Mouse (Mus musculus): ENCODE data around the gene Syt6. TPM values are rescaled to one million over a fixed set of nuclear protein-coding genes. Genes with fewer than 3 reads are reported as not detected.

Gene Syt6
- polyA plus RNA-seq, 1 experiment from 2014 or later: 13.7 TPM

DNA sequence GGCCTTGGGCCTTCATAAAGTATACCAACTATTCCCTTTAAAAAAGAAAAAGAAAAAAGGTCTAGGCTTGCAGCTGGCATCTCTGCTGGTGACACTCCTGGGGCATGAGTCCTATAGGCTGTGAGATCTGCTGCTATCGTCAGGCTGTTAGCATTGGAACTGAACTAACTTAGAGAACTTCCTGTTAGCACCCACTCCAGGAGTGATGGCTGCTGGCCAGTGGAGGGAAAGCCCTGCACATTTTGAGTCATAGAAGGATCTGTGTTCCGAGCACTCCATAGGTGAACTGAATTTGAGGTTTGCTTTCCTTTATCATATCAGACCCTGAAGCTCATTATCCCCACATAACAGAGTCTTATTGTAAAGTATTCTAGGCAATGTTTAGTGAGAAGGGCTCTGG lies 85.0 kb downstream of the Syt6 start:
- no peak overlapping the region for H3K4me2 ChIP-seq
- 75% methylated on average over 2 of the region's 2 CpGs for WGBS
- H3K4me3 ChIP-seq: no peak overlapping the region
- H3K9me3 ChIP-seq: no peaks in the 10 kb centered on the region
- no peaks in the 10 kb centered on the region for H3K36me3 ChIP-seq
- no peak overlapping the region for H3K9ac ChIP-seq
- ATAC-seq (ENCODE audit: low FRiP score, low read depth): no peak
- peaks cover 9% of the 10 kb centered on the region; the same call in 1 of the 2 replicates for H3K4me1 ChIP-seq (replicated peaks)
- H3K27ac ChIP-seq (replicated peaks): no peak overlapping the region
- no peaks in the 10 kb centered on the region for H3K27me3 ChIP-seq

DNA sequence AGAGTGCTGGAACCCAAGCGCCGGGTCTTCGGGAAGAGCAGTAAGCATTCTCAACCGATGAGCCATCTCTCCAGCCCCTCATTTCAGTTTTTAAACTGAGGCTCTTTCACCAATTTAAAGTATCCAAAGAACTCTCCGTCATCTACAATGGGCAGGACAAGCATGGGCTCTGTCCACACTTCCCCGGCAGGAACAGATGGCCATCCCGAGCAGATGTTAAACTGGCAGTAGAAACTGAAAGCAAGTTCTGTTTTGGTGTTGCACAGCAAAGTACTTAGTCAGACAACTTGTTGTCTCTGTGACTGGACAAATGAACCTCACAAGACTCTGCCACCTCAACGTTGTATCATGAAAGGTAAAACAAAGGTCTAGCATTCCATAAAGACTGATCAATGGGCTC lies 86.7 kb downstream of the Syt6 start:
- 84% methylated on average over 8 of the region's 8 CpGs for WGBS
- no peaks in the 10 kb centered on the region for H3K9me3 ChIP-seq
- no peak overlapping the region for H3K4me3 ChIP-seq
- H3K4me1 ChIP-seq (replicated peaks): peaks cover 9% of the 10 kb centered on the region; the same call in 1 of the 2 replicates
- H3K36me3 ChIP-seq: no peaks in the 10 kb centered on the region
- no peak overlapping the region for H3K27ac ChIP-seq (replicated peaks)
- ATAC-seq (ENCODE audit: low FRiP score, low read depth): no peak
- H3K27me3 ChIP-seq: no peaks in the 10 kb centered on the region
- H3K4me2 ChIP-seq: no peak overlapping the region
- no peak overlapping the region for H3K9ac ChIP-seq

DNA sequence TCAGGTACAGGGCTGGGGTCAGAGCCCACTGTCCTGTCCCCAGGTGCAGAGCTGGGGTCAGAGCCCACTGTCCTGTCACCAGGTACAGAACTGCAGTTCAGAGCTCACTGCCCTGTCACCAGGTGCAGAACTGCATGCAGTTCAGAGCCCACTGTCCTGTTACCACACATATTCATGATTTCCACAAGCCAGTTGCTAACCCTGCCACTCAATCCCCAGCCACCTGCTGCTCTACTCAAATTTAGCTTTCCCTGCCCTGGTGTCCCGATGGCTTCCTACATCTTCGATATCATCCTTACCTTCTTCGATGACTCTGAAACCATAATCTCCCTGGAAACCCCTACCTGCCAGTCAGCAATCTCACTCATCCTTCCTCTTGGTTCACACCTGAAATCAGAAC lies 88.4 kb downstream of the Syt6 start:
- Histone ChIP-seq H3K4me3 (no peak overlapping the region), H3K36me3 (no peaks in the 10 kb centered on the region), H3K4me2 (no peak overlapping the region), H3K9me3 (no peaks in the 10 kb centered on the region), H3K9ac (no peak overlapping the region), H3K27me3 (no peaks in the 10 kb centered on the region), H3K27ac (replicated peaks) (no peak overlapping the region), H3K4me1 (replicated peaks) (no peaks in the 10 kb centered on the region)
- WGBS: 95% methylated on average over 3 of the region's 3 CpGs
- no peak for ATAC-seq (ENCODE audit: low FRiP score, low read depth)

DNA sequence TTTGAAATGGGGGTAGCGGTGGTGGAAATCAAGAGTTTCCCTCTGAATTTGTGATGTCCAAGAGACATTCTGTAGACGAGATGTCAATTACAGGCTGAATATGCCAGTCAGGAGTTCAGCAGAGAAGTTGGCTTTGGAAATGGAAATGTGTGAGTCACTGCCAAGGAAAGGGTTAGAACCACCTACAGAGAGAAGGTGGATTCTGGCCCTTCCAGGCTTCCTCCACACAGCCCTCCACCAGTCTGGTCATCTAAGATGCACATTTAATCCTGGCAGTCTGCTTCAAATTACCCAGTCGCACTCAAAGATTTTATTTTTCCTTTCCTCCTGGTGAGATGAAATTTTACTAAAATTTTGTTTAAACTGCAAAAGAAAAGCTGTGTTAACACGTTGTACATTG lies 97.1 kb downstream of the Syt6 start:
- Histone ChIP-seq H3K9me3 (no peaks in the 10 kb centered on the region), H3K4me3 (no peak overlapping the region), H3K4me1 (replicated peaks) (no peaks in the 10 kb centered on the region), H3K4me2 (no peak overlapping the region), H3K36me3 (no peaks in the 10 kb centered on the region), H3K9ac (no peak overlapping the region), H3K27me3 (no peaks in the 10 kb centered on the region), H3K27ac (replicated peaks) (no peak overlapping the region)
- 81% methylated on average over 4 of the region's 4 CpGs for WGBS
- no peak for ATAC-seq (ENCODE audit: low FRiP score, low read depth)

DNA sequence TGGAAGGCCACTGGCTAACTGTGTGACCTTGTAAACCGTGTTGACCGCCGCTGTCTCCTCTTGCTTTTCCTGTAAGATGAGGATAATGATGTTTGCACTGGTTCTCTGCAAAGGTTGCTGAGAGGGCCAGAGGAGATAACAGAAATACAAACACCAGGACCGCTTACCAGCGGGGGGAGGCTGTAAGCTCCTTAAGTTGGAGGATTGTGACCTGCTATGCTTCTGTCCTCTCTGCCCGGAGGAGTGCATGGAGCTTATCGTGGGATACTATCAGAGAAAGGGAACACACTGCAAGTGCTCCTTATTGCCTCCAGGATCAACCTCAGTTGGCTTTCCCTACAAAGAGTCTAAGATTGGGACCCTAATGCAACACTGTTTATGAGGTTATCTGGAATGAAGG lies 97.7 kb downstream of the Syt6 start:
- Histone ChIP-seq H3K27ac (replicated peaks) (no peak overlapping the region), H3K4me2 (no peak overlapping the region), H3K36me3 (no peaks in the 10 kb centered on the region), H3K4me1 (replicated peaks) (no peaks in the 10 kb centered on the region), H3K9me3 (no peaks in the 10 kb centered on the region), H3K4me3 (no peak overlapping the region), H3K9ac (no peak overlapping the region), H3K27me3 (no peaks in the 10 kb centered on the region)
- 70% methylated on average over 7 of the region's 7 CpGs for WGBS
- ATAC-seq (ENCODE audit: low FRiP score, low read depth): no peak

DNA sequence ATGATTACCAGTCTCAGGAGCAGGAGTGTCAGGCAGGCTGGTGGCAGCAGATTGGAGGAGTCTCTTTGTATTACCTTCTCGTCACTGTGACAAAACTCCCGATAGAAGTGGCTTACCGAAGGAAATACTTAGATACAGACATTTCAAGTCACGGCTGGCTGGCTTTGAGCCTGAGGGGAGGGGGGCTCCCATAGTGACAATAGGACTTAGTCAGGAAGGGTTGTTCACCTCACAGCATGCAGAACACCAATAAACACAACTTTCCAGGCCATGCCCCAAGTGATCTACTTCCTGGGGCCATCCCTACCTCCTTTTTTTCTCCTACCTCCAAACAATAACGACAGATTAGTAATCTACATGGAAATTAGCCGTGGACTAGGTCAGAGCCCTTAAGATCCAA lies 103.8 kb downstream of the Syt6 start:
- H3K27ac ChIP-seq (replicated peaks): no peak overlapping the region
- H3K4me3 ChIP-seq: no peak overlapping the region
- WGBS: 26% methylated on average over 6 of the region's 6 CpGs
- no peak overlapping the region for H3K9ac ChIP-seq
- H3K36me3 ChIP-seq: no peaks in the 10 kb centered on the region
- no peak for ATAC-seq (ENCODE audit: low FRiP score, low read depth)
- no peak overlapping the region for H3K4me2 ChIP-seq
- peaks cover 15% of the 10 kb centered on the region for H3K4me1 ChIP-seq (replicated peaks)
- H3K27me3 ChIP-seq: no peaks in the 10 kb centered on the region
- no peaks in the 10 kb centered on the region for H3K9me3 ChIP-seq

DNA sequence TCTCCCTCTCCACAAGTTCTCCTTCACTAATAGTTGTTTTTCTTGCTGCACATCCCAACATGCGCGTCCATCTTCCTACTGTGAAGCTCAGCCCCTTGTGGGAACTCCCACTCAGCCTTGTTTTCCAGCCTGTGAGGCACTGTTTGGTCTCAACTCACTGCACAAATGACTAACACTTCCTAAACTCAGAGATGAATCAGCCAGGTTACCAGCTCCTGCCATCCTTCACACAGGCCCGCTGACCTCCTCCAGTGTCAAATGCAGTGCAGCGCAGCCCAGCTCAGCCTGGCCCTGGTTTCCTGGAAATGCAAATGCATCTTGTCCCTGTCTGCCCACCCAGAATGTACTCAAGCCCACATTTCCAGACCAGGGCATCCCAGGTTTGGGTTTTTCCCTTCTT lies 107.4 kb downstream of the Syt6 start:
- no peak overlapping the region for H3K9ac ChIP-seq
- no peak overlapping the region for H3K4me3 ChIP-seq
- peaks cover 15% of the 10 kb centered on the region for H3K4me1 ChIP-seq (replicated peaks)
- no peak overlapping the region for H3K4me2 ChIP-seq
- no peaks in the 10 kb centered on the region for H3K36me3 ChIP-seq
- 44% methylated on average over 4 of the region's 4 CpGs for WGBS
- H3K27me3 ChIP-seq: no peaks in the 10 kb centered on the region
- 0 out of 2 replicates have a peak overlapping the region, but pooled peaks have one; percentile 17 for H3K27ac ChIP-seq (replicated peaks)
- H3K9me3 ChIP-seq: no peaks in the 10 kb centered on the region
- ATAC-seq (ENCODE audit: low FRiP score, low read depth): no peak

DNA sequence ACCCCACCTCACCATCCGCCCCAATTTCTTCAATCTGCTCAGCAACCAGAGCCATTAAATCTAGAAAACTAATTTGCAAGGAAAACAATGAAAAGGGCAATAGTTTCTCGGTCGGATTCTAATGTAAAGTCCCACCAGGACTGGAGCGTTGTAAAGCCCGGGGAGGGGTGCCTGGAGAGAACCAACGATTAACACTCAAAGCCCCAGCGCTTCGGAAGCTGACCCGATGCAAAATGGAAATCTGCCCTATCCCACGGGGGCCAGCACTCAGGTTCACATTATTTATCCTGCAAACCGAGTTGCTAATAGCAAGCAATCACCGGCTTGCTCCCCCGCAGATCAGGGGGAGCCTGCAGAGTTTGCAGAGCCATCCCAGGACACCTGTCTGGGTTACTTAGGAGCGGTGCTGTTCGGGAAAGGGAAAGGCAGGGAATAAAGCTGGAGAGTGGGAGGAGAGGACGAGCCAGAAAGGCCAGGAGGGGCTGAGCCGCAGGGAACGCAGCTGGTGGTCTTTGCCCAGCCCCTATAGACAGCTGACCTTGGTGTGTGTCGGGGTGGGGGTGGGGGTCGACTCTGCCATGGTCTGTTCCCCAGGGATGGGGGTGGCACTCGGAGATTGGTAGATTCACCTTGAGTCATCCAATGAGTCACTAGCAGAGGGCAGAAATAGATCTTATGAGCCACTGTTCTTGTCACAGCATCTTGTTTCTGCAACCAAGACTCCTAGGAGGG lies 108.4 kb downstream of the Syt6 start:
- 2% methylated on average over 21 of the region's 21 CpGs for WGBS
- H3K27me3 ChIP-seq: no peaks in the 10 kb centered on the region
- no peaks in the 10 kb centered on the region for H3K9me3 ChIP-seq
- H3K9ac ChIP-seq: no peak overlapping the region
- no peaks in the 10 kb centered on the region for H3K36me3 ChIP-seq
- peak; percentile 61 for ATAC-seq (ENCODE audit: low FRiP score, low read depth)
- peaks cover 15% of the 10 kb centered on the region for H3K4me1 ChIP-seq (replicated peaks)
- peak overlapping the region; percentile 49 for H3K4me2 ChIP-seq
- 0 out of 2 replicates have a peak overlapping the region, but pooled peaks have one; percentile 4 for H3K4me3 ChIP-seq
- no peak overlapping the region for H3K27ac ChIP-seq (replicated peaks)

DNA sequence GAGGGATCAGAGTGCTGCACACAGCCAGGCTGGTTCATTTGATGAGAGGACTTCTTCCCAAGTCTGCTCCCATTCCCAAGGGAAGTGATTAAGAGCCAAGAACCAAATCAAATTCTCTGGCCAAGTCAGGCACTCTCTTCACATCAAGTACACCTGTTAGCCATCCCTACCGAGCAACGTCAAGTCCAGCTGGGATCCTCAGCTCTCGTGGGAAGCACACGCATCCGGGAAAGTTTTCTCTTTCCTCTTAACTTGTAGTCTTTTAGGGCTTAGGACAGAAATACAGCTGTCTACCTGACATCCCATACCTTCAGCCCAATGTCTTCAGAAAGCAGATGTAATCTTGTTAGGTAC lies 108.9 kb downstream of the Syt6 start:
- Histone ChIP-seq H3K4me3 (no peak overlapping the region), H3K4me1 (replicated peaks) (peaks cover 15% of the 10 kb centered on the region), H3K4me2 (0 out of 2 replicates have a peak overlapping the region, but pooled peaks have one; percentile 49), H3K27me3 (no peaks in the 10 kb centered on the region), H3K36me3 (no peaks in the 10 kb centered on the region), H3K27ac (replicated peaks) (no peak overlapping the region), H3K9ac (no peak overlapping the region), H3K9me3 (no peaks in the 10 kb centered on the region)
- ATAC-seq (ENCODE audit: low FRiP score, low read depth): no peak
- WGBS: 29% methylated on average over 5 of the region's 5 CpGs

DNA sequence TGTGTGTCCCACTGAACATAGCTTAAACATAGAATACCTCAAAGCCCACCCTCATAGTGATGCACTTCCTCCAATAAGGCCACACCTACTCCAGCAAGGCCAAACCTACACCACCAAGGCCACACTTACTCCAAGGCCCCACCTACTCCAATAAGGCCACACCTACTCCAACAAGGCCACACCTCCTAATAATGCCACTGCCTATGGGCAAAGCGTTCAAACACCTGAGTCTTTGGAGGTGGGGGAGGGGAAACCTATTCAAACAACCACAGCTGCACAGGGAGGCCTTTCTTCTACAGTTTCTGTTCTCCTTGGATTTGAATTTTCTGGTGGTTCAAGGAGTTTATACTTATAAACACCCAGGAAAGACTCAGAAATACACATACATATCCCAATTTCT lies 114.0 kb downstream of the Syt6 start:
- Histone ChIP-seq H3K36me3 (no peaks in the 10 kb centered on the region), H3K4me3 (no peak overlapping the region), H3K4me2 (no peak overlapping the region), H3K9me3 (no peaks in the 10 kb centered on the region), H3K9ac (no peak overlapping the region), H3K27ac (replicated peaks) (no peak overlapping the region), H3K27me3 (no peaks in the 10 kb centered on the region), H3K4me1 (replicated peaks) (no peaks in the 10 kb centered on the region)
- ATAC-seq (ENCODE audit: low FRiP score, low read depth): no peak
- WGBS: 87% methylated on average over 1 of the region's 1 CpGs

DNA sequence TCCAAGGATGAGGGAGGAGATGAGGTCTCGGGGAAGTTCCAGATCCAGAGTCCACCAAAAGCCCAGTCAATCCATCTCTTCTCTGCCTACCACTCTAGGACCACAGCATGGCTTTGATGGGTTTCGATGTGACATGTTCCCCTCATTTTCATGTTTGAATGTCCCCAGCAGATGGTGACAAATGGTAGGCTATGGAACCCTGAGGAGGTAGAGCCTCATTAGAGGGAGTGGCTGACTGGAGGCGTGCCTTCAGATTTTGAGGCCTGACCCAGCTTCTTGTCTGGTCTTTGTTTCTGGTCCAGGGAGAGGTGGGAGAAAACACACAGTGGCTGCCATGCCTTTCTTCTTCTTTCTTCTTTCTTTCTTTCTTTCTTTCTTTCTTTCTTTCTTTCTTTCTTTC lies 115.5 kb downstream of the Syt6 start:
- Histone ChIP-seq H3K27me3 (no peaks in the 10 kb centered on the region), H3K36me3 (no peaks in the 10 kb centered on the region), H3K4me3 (no peak overlapping the region), H3K4me1 (replicated peaks) (no peaks in the 10 kb centered on the region), H3K9me3 (no peaks in the 10 kb centered on the region), H3K4me2 (no peak overlapping the region), H3K27ac (replicated peaks) (no peak overlapping the region), H3K9ac (no peak overlapping the region)
- WGBS: 83% methylated on average over 3 of the region's 3 CpGs
- ATAC-seq (ENCODE audit: low FRiP score, low read depth): no peak
